Mouse (Mus musculus): ENCODE measurements at regions not wholly inside any gene's neighbourhood (a gene's known extent, or its start where the extent isn't known, plus 50 kb on each side); places are given as distances from the start of the nearest gene placed in this dataset.

- no peak for DNase-seq
These were observed 95.7 kb upstream of the Pdzrn3 start for GRCm38 (mm10) chr6:101473257-101473925.

- DNase-seq = no peak
These were observed 87.2 kb upstream of the Pdzrn3 start for GRCm38 (mm10) chr6:101464910-101465309.

- no peak for DNase-seq
These were observed 86.2 kb upstream of the Pdzrn3 start for GRCm38 (mm10) chr6:101463812-101464320.

GRCm38 (mm10) chr6:101446720-101447119, 69.0 kb upstream of the Pdzrn3 start:
- DNase-seq = no peak

GRCm38 (mm10) chr6:101446316-101446715, 68.6 kb upstream of the Pdzrn3 start:
- DNase-seq = no peak

- DNase-seq = no peak
These were observed 55.1 kb upstream of the Pdzrn3 start for GRCm38 (mm10) chr6:101432769-101433168.

GRCm38 (mm10) chr6:101429634-101430033, 51.9 kb upstream of the Pdzrn3 start:
- DNase-seq = no peak

Measured in kidney, adult 8-10 months (tissue).